Mouse (Mus musculus) gastrocnemius, adult 2 months (tissue): Measurements from ENCODE around the gene Spo11. TPM values are rescaled to one million over a fixed set of nuclear protein-coding genes. Genes with fewer than 3 reads are reported as not detected.

ENCODE experiments used
- DNase-seq: peaks from one replicate; pipeline ENCODE4 v3.0.0; 2022
- H3K27ac ChIP-seq: fragments of 200-600 bp; 2 replicates; pipeline ENCODE4 v1.8.1; 2022; ENCODE audit warnings: mild to moderate bottlenecking
- H3K4me3 ChIP-seq: fragments of 200-600 bp; 2 replicates; pipeline ENCODE4 v1.8.1; 2022; ENCODE audit warnings: mild to moderate bottlenecking, moderate library complexity
- CTCF ChIP-seq: fragments of 200-600 bp; IDR thresholded peaks from 2 replicates; pipeline ENCODE4 v1.8.1; 2022; ENCODE audit warnings: antibody characterized with exemption, mild to moderate bottlenecking, moderate library complexity
- intact Hi-C: fragments of 180-260 bp; cut with DNase I; formaldehyde crosslinking; loops from one replicate; pipeline ENCODE4 v1.15.1; 2025
- long read RNA-seq, 2 experiments: library from polyadenylated mRNA; stranded (forward); transcript quantifications; one replicate each; pipeline ENCODE4 v2.0.0; 2021
- total RNA-seq, 2 experiments: library from RNA; stranded (reverse); gene quantifications; 2 replicates each; pipeline ENCODE4 v1.2.3; 2021

Gene Spo11
- not detected for total RNA-seq
- long read RNA-seq, experiment 1: 0 reads
- long read RNA-seq, experiment 2: 0 reads

GRCm38 (mm10) chr2:172977409-172978130 lies at the start of gene Spo11:
TSS of gene Spo11 (plus strand) at chr2:172977700.
- DNase-seq: no peak
- Histone ChIP-seq H3K27ac (0 out of 2 replicates have a peak within 1 kb of the TSS, but pooled peaks have one; percentile 20), H3K4me3 (peak within 1 kb of the TSS; percentile 38)
- TF ChIP-seq CTCF: no peak
- intact Hi-C loops: no loop called here

- no peak for DNase-seq
- Histone ChIP-seq H3K27ac (no peak overlapping the region), H3K4me3 (no peak overlapping the region)
- intact Hi-C loops: no loop called here
- TF ChIP-seq CTCF: no peak
Observed at GRCm38 (mm10) chr2:172929905-172930436, 47.5 kb upstream of the Spo11 start.

GRCm38 (mm10) chr2:172931137-172931898 lies 46.2 kb upstream of the Spo11 start:
- H3K4me3 ChIP-seq: no peak overlapping the region
- intact Hi-C loops: no loop called here
- no peak for DNase-seq
- TF ChIP-seq CTCF: no peak
- no peak overlapping the region for H3K27ac ChIP-seq

- TF ChIP-seq CTCF: no peak
- Histone ChIP-seq H3K4me3 (peak overlapping the region; percentile 48), H3K27ac (no peak overlapping the region)
- DNase-seq: peak; percentile 32
- intact Hi-C loops: no loop called here
Observed at GRCm38 (mm10) chr2:172933631-172934419, 43.7 kb upstream of the Spo11 start.

- no peak for DNase-seq
- Histone ChIP-seq H3K27ac (no peak overlapping the region), H3K4me3 (peak overlapping the region; percentile 48)
- intact Hi-C loops: no loop called here
- no peak for TF ChIP-seq CTCF
Observed at GRCm38 (mm10) chr2:172934420-172934788, 43.1 kb upstream of the Spo11 start.

GRCm38 (mm10) chr2:172934891-172935740 lies 42.4 kb upstream of the Spo11 start:
- Histone ChIP-seq H3K4me3 (0 out of 2 replicates have a peak overlapping the region, but pooled peaks have one; percentile 9), H3K27ac (no peak overlapping the region)
- intact Hi-C loops: no loop called here
- no peak for TF ChIP-seq CTCF
- DNase-seq: peak; percentile 46

- no peak overlapping the region for H3K27ac ChIP-seq
- no peak for DNase-seq
- intact Hi-C loops: no loop called here
- H3K4me3 ChIP-seq: no peak overlapping the region
- TF ChIP-seq CTCF: no peak
Observed at GRCm38 (mm10) chr2:172935776-172936562, 41.5 kb upstream of the Spo11 start.

- H3K27ac ChIP-seq: no peak overlapping the region
- no peak for TF ChIP-seq CTCF
- no peak for DNase-seq
- intact Hi-C loops: no loop called here
- H3K4me3 ChIP-seq: no peak overlapping the region
Observed at GRCm38 (mm10) chr2:172936844-172937243, 40.7 kb upstream of the Spo11 start.

- H3K27ac ChIP-seq: no peak overlapping the region
- no peak for TF ChIP-seq CTCF
- intact Hi-C loops: no loop called here
- no peak for DNase-seq
- H3K4me3 ChIP-seq: no peak overlapping the region
Observed at GRCm38 (mm10) chr2:172937326-172938190, 39.9 kb upstream of the Spo11 start.
